Mouse (Mus musculus) limb, embryonic 10.5 days (tissue): ENCODE measurements around the gene Rnf10. TPM values are rescaled to one million over a fixed set of nuclear protein-coding genes. Genes with fewer than 3 reads are reported as not detected.
A peak's percentile ranks its signal among the peaks of the same experiment; 100 is the strongest.

Experiments
- DNase-seq: peaks from one replicate; pipeline ENCODE4 v3.0.0-alpha.2; 2017; ENCODE audit warnings: low spot score
- H3K27ac ChIP-seq: fragments of 300-500 bp; sonication (generic); 2 replicates; pipeline ENCODE4 v1.5.1; 2016; ENCODE audit warnings: mild to moderate bottlenecking
- H3K27me3 ChIP-seq: fragments of 300-500 bp; sonication (generic); 2 replicates; pipeline ENCODE4 v1.6.1; 2016; ENCODE audit warnings: low read depth, mild to moderate bottlenecking; ENCODE audit not compliant: poor library complexity, severe bottlenecking
- H3K36me3 ChIP-seq: fragments of 300-500 bp; sonication (generic); 2 replicates; pipeline ENCODE4 v1.6.1; 2016; ENCODE audit warnings: mild to moderate bottlenecking, moderate library complexity
- H3K4me1 ChIP-seq: fragments of 300-500 bp; sonication (generic); 2 replicates; pipeline ENCODE4 v1.6.1; 2016
- H3K4me3 ChIP-seq: fragments of 300-500 bp; sonication (generic); 2 replicates; pipeline ENCODE4 v1.5.1; 2016; ENCODE audit warnings: mild to moderate bottlenecking, moderate library complexity
- H3K9me3 ChIP-seq: fragments of 300-500 bp; sonication (generic); replicated peaks from 2 replicates; pipeline ENCODE4 v1.6.1; 2016; ENCODE audit warnings: mild to moderate bottlenecking
- WGBS: fragments of 180-500 bp; shearing (Covaris S2); methylation state at CpG from one replicate; pipeline ENCODE4 v1.1.7; 2016; 5-methylcytosine and 5-hydroxymethylcytosine counted together
- polyA plus RNA-seq: library from polyadenylated mRNA; unstranded; fragments of >200 nt; fragmentation: Nextera tagmentation; extraction: Ambion mirVana; gene quantifications from 2 replicates; pipeline ENCODE4 v1.2.1, GENCODE M21; 2016

Rnf10 gene
- polyA plus RNA-seq, 1 experiment from 2014 or later: 159 TPM

DNA sequence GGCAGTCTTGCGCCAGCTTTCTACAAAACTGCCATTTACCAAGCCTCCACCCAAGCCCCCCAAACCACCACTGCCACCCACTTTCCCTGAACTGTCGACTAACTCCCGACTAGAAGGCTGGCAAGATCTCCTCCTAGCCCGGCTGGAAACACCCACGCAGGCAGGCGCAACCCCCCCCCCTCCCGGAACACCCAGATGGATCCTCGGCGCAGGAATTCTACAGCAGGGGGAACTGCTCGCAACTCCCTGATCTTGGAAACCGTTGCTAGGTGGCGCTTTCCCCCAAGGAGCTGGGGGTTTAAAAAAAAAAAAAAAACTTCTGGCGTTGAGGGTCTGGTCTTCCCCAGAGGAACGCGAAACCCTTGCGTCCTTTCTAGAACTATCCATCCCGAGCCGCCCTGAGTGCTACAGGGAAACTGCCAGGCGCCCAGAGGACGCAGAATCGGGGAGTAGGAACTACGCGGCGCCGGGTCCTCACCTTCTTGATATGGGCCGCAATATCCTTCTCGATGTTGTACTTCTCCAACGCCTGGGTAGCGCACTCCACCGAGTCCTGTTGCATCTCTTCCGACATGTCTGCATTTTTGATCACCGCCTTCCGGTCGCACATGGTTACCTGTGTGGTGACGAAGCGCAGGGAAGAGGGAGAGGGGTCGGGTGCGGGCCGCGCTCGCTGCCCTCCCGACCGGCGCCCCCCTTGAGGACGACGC is 27.5 kb upstream of the Rnf10 start:
- under 1% methylated on average over 46 of the region's 46 CpGs for WGBS
- DNase-seq: peak; percentile 71

DNA sequence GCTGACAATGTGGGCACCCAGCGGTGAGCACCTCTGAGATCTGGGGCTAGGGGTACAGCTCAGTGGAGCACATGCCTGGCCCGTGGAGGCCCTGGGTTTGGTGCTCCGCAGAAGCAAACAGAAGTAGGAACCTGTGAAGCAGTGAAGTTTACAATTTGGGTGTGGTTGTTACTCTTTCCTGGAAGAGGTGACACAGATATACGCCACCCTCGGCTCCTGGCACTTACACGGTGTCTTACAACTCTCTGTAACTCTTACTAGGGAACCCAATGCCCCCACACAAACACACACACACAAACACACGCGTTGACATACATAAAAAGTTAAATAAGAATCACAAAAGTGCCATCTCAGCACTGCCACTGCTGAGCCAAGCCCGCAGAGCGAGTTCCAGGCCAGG is 23.6 kb upstream of the Rnf10 start:
- DNase-seq: no peak
- Histone ChIP-seq H3K27ac (no peak overlapping the region), H3K9me3 (no peaks in the 10 kb centered on the region), H3K4me3 (no peak overlapping the region), H3K27me3 (no peaks in the 10 kb centered on the region), H3K4me1 (peaks cover 32% of the 10 kb centered on the region), H3K36me3 (peaks cover 83% of the 10 kb centered on the region)
- WGBS: 86% methylated on average over 10 of the region's 10 CpGs

More for the DNA sequence above, 27.5 kb upstream of the Rnf10 start:
- peaks cover 48% of the 10 kb centered on the region for H3K36me3 ChIP-seq
- peaks cover 34% of the 10 kb centered on the region for H3K4me1 ChIP-seq
- no peaks in the 10 kb centered on the region for H3K9me3 ChIP-seq
- H3K27me3 ChIP-seq: no peaks in the 10 kb centered on the region
- peak overlapping the region; percentile 93 for H3K27ac ChIP-seq
- H3K4me3 ChIP-seq: peak overlapping the region; percentile 93

DNA sequence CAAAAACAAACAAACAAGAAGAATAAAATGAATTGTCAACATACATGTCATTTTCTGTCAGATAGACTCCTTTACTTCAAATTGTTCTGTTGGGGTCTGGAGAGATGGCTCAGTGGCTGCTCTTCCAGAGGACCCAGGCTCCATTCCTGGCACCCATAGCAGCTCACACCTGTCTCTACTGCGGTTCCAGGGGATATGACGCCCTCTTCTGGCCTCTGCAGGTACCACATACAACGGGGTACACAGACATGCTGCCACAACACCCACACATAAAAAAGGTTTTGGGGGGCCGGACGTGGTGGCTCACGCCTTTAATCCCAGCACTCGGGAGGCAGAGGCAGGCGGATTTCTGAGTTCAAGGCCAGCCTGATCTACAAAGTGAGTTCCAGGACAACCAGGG is 21.5 kb upstream of the Rnf10 start:
- no peak for DNase-seq
- no peaks in the 10 kb centered on the region for H3K9me3 ChIP-seq
- H3K4me1 ChIP-seq: peaks cover 19% of the 10 kb centered on the region
- WGBS: 91% methylated on average over 8 of the region's 8 CpGs
- H3K27me3 ChIP-seq: no peaks in the 10 kb centered on the region
- no peak overlapping the region for H3K27ac ChIP-seq
- H3K36me3 ChIP-seq: peaks cover 95% of the 10 kb centered on the region
- H3K4me3 ChIP-seq: no peak overlapping the region

DNA sequence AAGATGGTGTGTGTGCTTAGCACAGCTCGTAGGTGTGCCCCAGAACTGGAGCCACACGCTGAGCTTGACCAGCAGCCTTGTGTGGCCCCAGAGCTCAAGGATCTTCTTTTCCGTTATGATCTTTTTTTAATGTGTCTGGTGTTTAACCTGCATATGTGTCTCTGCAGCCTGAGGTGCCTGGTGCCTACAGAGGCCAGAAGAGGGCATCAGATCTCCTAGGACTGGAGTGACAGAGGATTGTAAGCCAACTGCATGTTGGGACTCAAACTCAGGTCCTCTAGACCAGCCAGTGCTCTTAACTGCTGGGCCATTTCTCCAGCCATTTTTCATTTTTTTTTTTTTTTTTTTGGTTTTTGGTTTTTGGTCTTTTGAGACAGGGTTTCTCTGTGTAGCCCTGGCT is 12.0 kb upstream of the Rnf10 start:
- Histone ChIP-seq H3K4me3 (no peak overlapping the region), H3K27me3 (no peaks in the 10 kb centered on the region), H3K4me1 (peaks cover 7% of the 10 kb centered on the region), H3K27ac (no peak overlapping the region), H3K36me3 (peaks cover 64% of the 10 kb centered on the region), H3K9me3 (no peaks in the 10 kb centered on the region)
- WGBS: 94% methylated on average over 3 of the region's 3 CpGs
- DNase-seq: no peak

DNA sequence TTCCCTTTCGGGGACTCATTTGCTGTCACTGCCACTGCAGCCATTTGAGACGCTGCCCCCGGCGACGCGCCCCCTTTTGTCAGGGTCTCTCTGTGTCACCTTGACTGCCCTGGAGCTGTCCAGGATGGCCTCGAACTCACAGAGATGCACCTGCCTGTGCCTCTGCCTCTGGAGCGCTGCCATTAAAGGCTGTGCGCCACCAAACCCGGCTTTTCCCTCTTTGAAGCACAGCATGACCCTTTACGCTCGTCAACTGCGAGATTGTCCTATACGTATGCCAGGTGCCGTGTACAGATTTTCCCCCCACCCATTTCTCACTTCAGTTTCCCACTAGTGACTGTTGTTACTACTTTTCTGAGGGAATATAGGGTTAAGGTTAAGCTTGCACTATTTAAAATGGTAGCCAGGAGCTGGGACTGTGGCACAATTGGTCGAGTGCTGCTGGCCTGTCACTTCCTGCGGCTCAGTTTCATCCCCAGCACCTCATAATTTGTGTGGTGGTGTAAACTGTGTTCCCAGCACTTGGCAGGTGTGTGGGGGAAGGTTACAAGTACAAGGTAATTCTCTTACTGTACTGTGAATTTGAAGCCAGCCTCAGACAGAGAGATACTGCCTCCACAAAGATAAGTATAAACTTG is 7.5 kb upstream of the Rnf10 start:
- Histone ChIP-seq H3K4me3 (peak overlapping the region; percentile 96), H3K27me3 (no peaks in the 10 kb centered on the region), H3K4me1 (peaks cover 9% of the 10 kb centered on the region), H3K36me3 (peaks cover 26% of the 10 kb centered on the region), H3K9me3 (no peaks in the 10 kb centered on the region), H3K27ac (peak overlapping the region; percentile 86)
- DNase-seq: peak; percentile 53
- WGBS: 8% methylated on average over 17 of the region's 17 CpGs

DNA sequence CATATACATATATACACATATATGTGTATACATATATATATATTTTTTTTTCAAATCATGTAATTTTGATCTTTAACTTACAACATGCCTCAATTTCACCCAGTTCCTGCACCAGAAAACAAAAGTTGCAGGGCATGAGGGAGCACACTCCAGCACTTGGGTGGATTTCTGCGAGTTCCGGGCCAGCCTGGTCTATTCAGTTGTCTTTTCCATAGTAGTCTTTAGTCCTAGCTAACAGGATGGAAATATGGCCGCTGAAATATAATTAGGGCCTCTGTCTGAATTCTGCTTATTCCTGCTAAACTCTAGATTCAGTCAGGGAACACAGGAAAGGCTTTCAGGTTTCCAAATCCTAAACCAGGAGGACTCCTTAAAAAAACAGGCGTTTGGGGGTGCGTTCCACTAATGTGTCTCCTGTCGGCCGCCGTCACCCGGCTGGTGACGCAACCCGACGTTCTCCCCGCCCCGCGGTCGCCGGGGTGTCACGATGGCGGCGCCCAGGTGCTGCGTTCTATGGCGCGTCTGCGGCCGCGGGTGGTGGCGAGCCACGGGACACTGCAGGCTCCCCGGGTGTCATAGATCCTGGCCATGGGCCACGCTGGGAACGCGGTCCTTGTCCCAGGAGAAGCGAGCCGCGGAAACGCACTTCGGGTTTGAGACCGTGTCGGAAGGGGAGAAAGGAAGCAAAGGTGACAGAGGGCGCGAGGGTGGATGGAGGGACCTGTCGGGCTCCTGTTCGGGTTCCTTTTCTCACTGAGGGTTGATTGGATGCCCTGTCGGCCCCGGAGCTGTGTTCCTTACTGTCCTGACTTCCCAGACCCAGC is 6.7 kb upstream of the Rnf10 start, which contains the start of gene Coq5:
TSS of gene Coq5 (plus strand) at position 441 of the 824 bp plus-strand sequence.
- peaks cover 20% of the 10 kb centered on the region for H3K36me3 ChIP-seq
- no peaks in the 10 kb centered on the region for H3K27me3 ChIP-seq
- H3K4me1 ChIP-seq: peaks cover 9% of the 10 kb centered on the region
- DNase-seq: peak; percentile 88
- peak within 1 kb of the TSS; percentile 86 for H3K27ac ChIP-seq
- H3K4me3 ChIP-seq: peak within 1 kb of the TSS; percentile 96
- H3K9me3 ChIP-seq: no peaks in the 10 kb centered on the region
- whole genome bisulfite sequencing: 4% methylated on average over 45 of the region's 45 CpGs

DNA sequence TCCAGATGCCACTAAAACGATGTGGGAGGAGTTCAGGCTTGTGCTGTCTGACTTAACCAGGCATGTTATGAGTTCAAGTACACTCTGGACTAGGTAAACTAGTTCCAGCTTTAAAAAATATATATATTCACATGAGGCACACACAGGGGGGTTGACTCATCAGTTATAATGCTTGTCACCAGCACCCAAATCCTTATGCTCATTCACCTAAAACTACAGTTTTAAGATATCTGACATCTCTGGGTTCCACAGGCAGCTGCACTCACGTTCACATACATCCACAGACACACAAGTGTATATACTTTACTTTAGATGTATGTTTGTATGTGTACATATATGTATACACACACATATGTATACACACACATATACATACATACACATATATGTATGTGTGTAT is 6.1 kb upstream of the Rnf10 start:
- Histone ChIP-seq H3K4me1 (peaks cover 9% of the 10 kb centered on the region), H3K36me3 (peaks cover 13% of the 10 kb centered on the region), H3K27ac (no peak overlapping the region), H3K4me3 (no peak overlapping the region), H3K27me3 (no peaks in the 10 kb centered on the region), H3K9me3 (no peaks in the 10 kb centered on the region)
- DNase-seq: no peak
- 77% methylated on average over 2 of the region's 2 CpGs for WGBS

DNA sequence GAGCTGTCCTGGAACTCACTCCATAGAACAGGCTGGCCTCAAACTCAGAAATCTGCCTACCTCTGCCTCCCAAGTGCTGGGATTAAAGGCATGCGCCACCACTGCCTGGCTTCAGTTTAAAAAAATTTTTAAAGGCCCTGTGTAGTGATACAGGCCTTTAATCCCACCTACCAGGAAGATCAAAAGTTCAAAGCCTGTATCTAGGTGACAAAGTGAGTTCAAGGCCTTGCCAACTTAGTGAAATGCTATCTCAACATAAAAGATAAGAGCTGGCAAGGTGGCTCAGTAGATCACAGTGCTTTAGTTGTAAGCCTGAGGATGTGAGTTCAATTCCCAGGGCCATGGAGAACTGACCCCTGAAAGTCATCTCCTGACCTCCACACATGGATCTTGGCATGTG is 5.4 kb upstream of the Rnf10 start:
- H3K4me3 ChIP-seq: no peak overlapping the region
- H3K27ac ChIP-seq: no peak overlapping the region
- no peak for DNase-seq
- no peaks in the 10 kb centered on the region for H3K27me3 ChIP-seq
- H3K4me1 ChIP-seq: peaks cover 16% of the 10 kb centered on the region
- no peaks in the 10 kb centered on the region for H3K9me3 ChIP-seq
- 74% methylated on average over 1 of the region's 1 CpGs for WGBS
- peaks cover 6% of the 10 kb centered on the region for H3K36me3 ChIP-seq

DNA sequence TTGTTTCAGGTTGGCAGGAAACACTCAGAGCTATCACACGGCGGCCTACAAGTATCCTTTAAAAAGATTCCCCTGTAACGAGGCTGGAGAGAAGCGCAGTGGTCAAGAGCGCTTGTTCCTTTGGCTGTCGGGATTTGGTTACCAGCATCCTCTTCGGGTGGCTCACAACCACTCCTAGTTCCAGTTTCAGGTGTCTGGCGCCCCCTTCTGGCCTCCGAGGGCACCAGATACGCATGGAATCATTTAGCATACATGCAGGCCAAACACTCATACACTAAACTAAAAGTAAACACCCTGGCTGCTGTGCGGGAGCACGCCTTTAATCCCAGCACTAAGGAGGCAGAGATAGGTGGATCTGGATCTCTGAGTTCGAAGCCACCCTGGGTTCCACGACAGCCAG is 3.3 kb upstream of the Rnf10 start:
- Histone ChIP-seq H3K27ac (no peak overlapping the region), H3K4me3 (no peak overlapping the region), H3K36me3 (0 out of 2 replicates have a peak, but pooled peaks cover 2% of the 10 kb centered on the region), H3K27me3 (no peaks in the 10 kb centered on the region), H3K9me3 (no peaks in the 10 kb centered on the region), H3K4me1 (peaks cover 24% of the 10 kb centered on the region)
- DNase-seq: peak; percentile 71
- WGBS: 32% methylated on average over 14 of the region's 14 CpGs

DNA sequence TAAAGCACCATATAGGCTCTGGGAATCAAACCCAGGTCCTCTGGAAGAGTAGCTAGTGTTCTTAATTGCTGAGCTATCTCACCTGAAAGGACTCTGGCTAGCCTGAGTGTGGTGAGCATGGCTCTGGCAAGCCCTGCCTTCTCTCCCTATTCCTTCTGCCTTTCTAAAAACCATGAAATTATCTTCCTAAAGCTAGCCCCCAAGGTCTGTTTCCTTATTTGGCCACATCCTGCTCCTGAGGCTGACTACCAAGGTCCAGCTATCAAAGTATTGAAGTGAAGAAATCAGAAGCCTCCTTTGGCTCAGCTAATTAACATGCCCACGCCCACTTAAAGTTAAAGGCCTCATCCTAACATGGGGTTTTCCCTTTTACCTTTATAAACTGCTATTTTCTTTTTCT is 2.1 kb upstream of the Rnf10 start:
- 92% methylated on average over 1 of the region's 1 CpGs for WGBS
- Histone ChIP-seq H3K27ac (no peak overlapping the region), H3K9me3 (no peaks in the 10 kb centered on the region), H3K27me3 (no peaks in the 10 kb centered on the region), H3K36me3 (peaks cover 11% of the 10 kb centered on the region), H3K4me3 (no peak overlapping the region), H3K4me1 (peaks cover 30% of the 10 kb centered on the region)
- DNase-seq: no peak

DNA sequence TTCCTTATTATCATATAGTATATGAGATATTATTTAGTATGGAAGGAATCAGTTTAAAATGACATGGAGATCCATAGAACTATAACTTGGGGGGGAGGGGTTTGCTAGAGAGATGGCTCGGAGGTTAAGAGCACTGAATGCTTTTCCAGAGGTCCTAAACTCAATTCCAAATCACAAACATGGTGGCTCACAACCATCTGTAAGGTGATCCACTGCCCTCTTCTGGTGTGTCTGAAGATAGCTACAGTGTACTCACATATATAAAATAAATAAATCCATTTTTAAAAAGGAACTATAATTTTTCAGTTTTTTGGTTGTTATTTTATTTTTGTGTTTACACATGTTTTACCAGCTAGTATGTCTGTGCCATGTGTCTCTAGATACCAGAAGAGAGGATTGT is 1.7 kb upstream of the Rnf10 start:
- Histone ChIP-seq H3K4me3 (no peak overlapping the region), H3K27me3 (no peaks in the 10 kb centered on the region), H3K36me3 (peaks cover 15% of the 10 kb centered on the region), H3K27ac (no peak overlapping the region), H3K9me3 (no peaks in the 10 kb centered on the region), H3K4me1 (peaks cover 34% of the 10 kb centered on the region)
- no peak for DNase-seq
- WGBS: 88% methylated on average over 1 of the region's 1 CpGs

DNA sequence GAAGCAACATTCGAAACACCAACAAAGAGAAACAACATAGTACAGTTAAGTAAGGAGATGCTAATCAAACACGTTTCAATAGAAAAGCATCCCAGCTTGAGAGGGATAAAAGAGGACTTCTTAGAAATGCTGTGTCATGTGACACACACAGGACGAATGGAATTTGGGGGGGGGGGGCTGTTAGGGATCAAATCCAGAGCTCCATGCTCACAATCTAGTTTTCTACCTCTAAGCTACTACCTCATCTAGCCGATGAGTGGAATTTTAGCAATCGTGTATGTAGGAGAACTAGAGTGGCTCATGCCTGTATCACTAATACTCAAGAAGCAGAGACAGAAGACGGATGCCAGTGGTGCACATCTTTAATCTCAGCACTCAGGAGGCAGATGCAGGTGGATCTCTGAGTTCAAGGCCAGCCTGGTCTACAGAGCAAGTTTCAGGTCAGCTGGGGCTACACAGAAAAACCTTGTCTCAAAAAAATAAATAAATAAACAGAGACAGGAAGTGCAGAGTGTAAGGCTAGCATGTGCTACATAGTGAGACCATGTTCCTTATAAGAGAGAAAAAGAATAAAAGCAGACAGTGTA is 944 bp upstream of the Rnf10 start:
- peaks cover 22% of the 10 kb centered on the region for H3K36me3 ChIP-seq
- no peaks in the 10 kb centered on the region for H3K9me3 ChIP-seq
- DNase-seq: no peak
- H3K4me1 ChIP-seq: peaks cover 35% of the 10 kb centered on the region
- peak overlapping the region; percentile 95 for H3K27ac ChIP-seq
- 80% methylated on average over 6 of the region's 6 CpGs for WGBS
- peak overlapping the region; percentile 97; the same call in 1 of the 2 replicates for H3K4me3 ChIP-seq
- H3K27me3 ChIP-seq: no peaks in the 10 kb centered on the region
